Mouse (Mus musculus) bone marrow macrophage, adult 2 months (primary cell): ENCODE measurements around the gene Glb1l3. TPM values are rescaled to one million over a fixed set of nuclear protein-coding genes. Genes with fewer than 3 reads are reported as not detected.
A peak's percentile ranks its signal among the peaks of the same experiment; 100 is the strongest.
"Not testable (repeated sequence)": the region's sequence is repeated elsewhere in the genome, so short reads cannot be mapped to it uniquely, and the experiment has no call there.

ENCODE experiments used
- H3K27ac ChIP-seq: 2 replicates; pipeline ENCODE4 v1.5.1; 2012; ENCODE audit warnings: low read depth, low read length; ENCODE audit not compliant: insufficient read depth
- H3K4me1 ChIP-seq: 2 replicates; pipeline ENCODE4 v1.6.1; 2012; ENCODE audit warnings: low read length; ENCODE audit not compliant: control insufficient read depth, insufficient read depth
- H3K4me3 ChIP-seq: 2 replicates; pipeline ENCODE4 v1.5.1; 2012; ENCODE audit warnings: mild to moderate bottlenecking, low read length, moderate library complexity; ENCODE audit not compliant: insufficient read depth
- CTCF ChIP-seq: IDR thresholded peaks from 2 replicates; pipeline ENCODE4 v1.5.1; 2012; ENCODE audit warnings: low read depth, mild to moderate bottlenecking, low read length, moderate library complexity
- POLR2A ChIP-seq: IDR thresholded peaks from 2 replicates; pipeline ENCODE4 v1.6.1; 2012; ENCODE audit warnings: mild to moderate bottlenecking, low read depth, low read length, borderline replicate concordance
- polyA plus RNA-seq: library from polyadenylated mRNA; stranded (reverse); fragments of >200 nt; gene quantifications from 2 replicates; pipeline ENCODE4 v1.2.4, GENCODE M21; 2012; ENCODE audit not compliant: missing spikeins, insufficient read depth, insufficient read length

Gene Glb1l3
- polyA plus RNA-seq = not detected in 2 replicates

- no peak within 1 kb of the TSS for H3K27ac ChIP-seq
- no peak within 1 kb of the TSS for H3K4me3 ChIP-seq
- H3K4me1 ChIP-seq = no peaks in the 10 kb centered on the region
- no peak for TF ChIP-seq POLR2A
- no peak for TF ChIP-seq CTCF
These were observed at the start of gene Glb1l3 for GRCm38 (mm10) chr9:26860751-26861150. Gene Glb1l3, minus strand, starts transcription at chr9:26860890.

- H3K27ac ChIP-seq, H3K4me1 ChIP-seq, H3K4me3 ChIP-seq: not testable (repeated sequence)
These were observed 9.2 kb upstream of the Glb1l3 start for GRCm38 (mm10) chr9:26869856-26870255.

- Histone ChIP-seq H3K4me1 (no peaks in the 10 kb centered on the region), H3K27ac (no peak overlapping the region), H3K4me3 (no peak overlapping the region)
- TF ChIP-seq CTCF = no peak
These were observed 29.6 kb downstream of the Glb1l3 start for GRCm38 (mm10) chr9:26831089-26831488.

- no peaks in the 10 kb centered on the region for H3K4me1 ChIP-seq
- no peak overlapping the region for H3K4me3 ChIP-seq
- TF ChIP-seq POLR2A = no peak
- H3K27ac ChIP-seq = no peak overlapping the region
These were observed 40.7 kb downstream of the Glb1l3 start for GRCm38 (mm10) chr9:26819942-26820341.

- no peak overlapping the region for H3K4me3 ChIP-seq
- TF ChIP-seq POLR2A (no peak), CTCF (no peak)
- peaks cover 14% of the 10 kb centered on the region for H3K4me1 ChIP-seq
- H3K27ac ChIP-seq = no peak overlapping the region
These were observed 52.0 kb downstream of the Glb1l3 start for GRCm38 (mm10) chr9:26808735-26809134.

GRCm38 (mm10) chr9:26805935-26806666, 54.6 kb downstream of the Glb1l3 start, which contains the start of gene Glb1l2:
Gene Glb1l2, minus strand, starts transcription at chr9:26806468.
- Histone ChIP-seq H3K4me1 (peaks cover 14% of the 10 kb centered on the region), H3K4me3 (0 out of 2 replicates have a peak within 1 kb of the TSS, but pooled peaks have one; percentile 10), H3K27ac (no peak within 1 kb of the TSS)
- TF ChIP-seq CTCF (no peak), POLR2A (no peak)

GRCm38 (mm10) chr9:26804321-26804720, 56.4 kb downstream of the Glb1l3 start:
- peaks cover 14% of the 10 kb centered on the region for H3K4me1 ChIP-seq
- no peak overlapping the region for H3K4me3 ChIP-seq
- H3K27ac ChIP-seq = no peak overlapping the region
- no peak for TF ChIP-seq CTCF
- TF ChIP-seq POLR2A = no peak

- H3K27ac ChIP-seq = no peak overlapping the region
- no peaks in the 10 kb centered on the region for H3K4me1 ChIP-seq
- no peak for TF ChIP-seq CTCF
- TF ChIP-seq POLR2A = no peak
- H3K4me3 ChIP-seq = no peak overlapping the region
These were observed 60.3 kb downstream of the Glb1l3 start for GRCm38 (mm10) chr9:26800357-26800756.

GRCm38 (mm10) chr9:26798731-26799130, 62.0 kb downstream of the Glb1l3 start:
- Histone ChIP-seq H3K4me3 (no peak overlapping the region), H3K4me1 (no peaks in the 10 kb centered on the region), H3K27ac (no peak overlapping the region)
- TF ChIP-seq CTCF (no peak), POLR2A (no peak)

- Histone ChIP-seq H3K4me3 (no peak overlapping the region), H3K27ac (no peak overlapping the region)
- TF ChIP-seq POLR2A (no peak), CTCF (no peak)
These were observed 62.5 kb downstream of the Glb1l3 start for GRCm38 (mm10) chr9:26798205-26798604.

More at GRCm38 (mm10) chr9:26798205-26798604, 62.5 kb downstream of the Glb1l3 start:
- no peaks in the 10 kb centered on the region for H3K4me1 ChIP-seq
